Mouse (Mus musculus) testis, adult 2 months (tissue): ENCODE data around the gene Muc2.

Experiments
- CTCF ChIP-seq: fragments of 200-500 bp; IDR thresholded peaks from 2 replicates; pipeline ENCODE4 v1.5.1; 2012; ENCODE audit warnings: low read depth, mild to moderate bottlenecking, inconsistent platforms, low read length, moderate library complexity; ENCODE audit not compliant: control insufficient read depth, insufficient read depth, insufficient replicate concordance
- POLR2A ChIP-seq: fragments of 200-500 bp; IDR thresholded peaks from 2 replicates; pipeline ENCODE4 v1.6.1; 2012; ENCODE audit warnings: low read depth, mild to moderate bottlenecking, inconsistent platforms, low read length, moderate library complexity; ENCODE audit not compliant: control insufficient read depth

GRCm38 (mm10) chr7:141687330-141687729, 2.8 kb upstream of the Muc2 start:
- TF ChIP-seq POLR2A (no peak), CTCF (no peak)
